Mouse (Mus musculus) lung, embryonic 14.5 days (tissue): ENCODE data around the gene Prpf8. TPM values are rescaled to one million over a fixed set of nuclear protein-coding genes. Genes with fewer than 3 reads are reported as not detected.
"Not testable (repeated sequence)": the region's sequence is repeated elsewhere in the genome, so short reads cannot be mapped to it uniquely, and the experiment has no call there.

Experiments used
- ATAC-seq: fragments of 200-750 bp; cut with Nextera tagmentation; 2 replicates; pipeline ENCODE4 v1.8.0; 2017; ENCODE audit warnings: mild to moderate bottlenecking, moderate TSS enrichment, moderate library complexity; ENCODE audit not compliant: insufficient read depth
- DNase-seq: peaks from one replicate; pipeline ENCODE4 v3.0.0-alpha.2; 2015
- H3K27ac ChIP-seq: fragments of 300-500 bp; sonication (generic); 2 replicates; pipeline ENCODE4 v1.5.1; 2014; ENCODE audit warnings: low read depth, mild to moderate bottlenecking, moderate library complexity
- H3K27me3 ChIP-seq: fragments of 300-500 bp; sonication (generic); 2 replicates; pipeline ENCODE4 v1.6.1; 2014; ENCODE audit warnings: low read length, control low read depth; ENCODE audit not compliant: insufficient read depth
- H3K36me3 ChIP-seq: fragments of 300-500 bp; sonication (generic); 2 replicates; pipeline ENCODE4 v1.6.1; 2014; ENCODE audit warnings: control low read depth; ENCODE audit not compliant: insufficient read depth
- H3K4me1 ChIP-seq: fragments of 300-500 bp; sonication (generic); 2 replicates; pipeline ENCODE4 v1.6.1; 2014; ENCODE audit warnings: antibody characterized with exemption, control low read depth; ENCODE audit not compliant: insufficient read depth
- H3K4me2 ChIP-seq: fragments of 300-500 bp; sonication (generic); 2 replicates; pipeline ENCODE4 v1.6.1; 2014; ENCODE audit warnings: mild to moderate bottlenecking
- H3K4me3 ChIP-seq: fragments of 300-500 bp; sonication (generic); 2 replicates; pipeline ENCODE4 v1.5.1; 2014; ENCODE audit warnings: low read depth, low read length
- H3K9ac ChIP-seq: fragments of 300-500 bp; sonication (generic); 2 replicates; pipeline ENCODE4 v1.6.1; 2014
- H3K9me3 ChIP-seq: fragments of 300-500 bp; sonication (generic); 2 replicates; pipeline ENCODE4 v1.6.1; 2016; ENCODE audit warnings: low read depth, low read length, control low read depth
- CTCF ChIP-seq: IDR thresholded peaks from 2 replicates; pipeline ENCODE4 v1.5.1; 2016; ENCODE audit warnings: antibody characterized with exemption, low read depth
- WGBS: fragments of 180-500 bp; shearing (Covaris S2); extraction: QIAGEN DNeasy Blood & Tissue Kit; methylation state at CpG from one replicate; pipeline ENCODE4 v1.1.7; 2014; 5-methylcytosine and 5-hydroxymethylcytosine counted together
- polyA plus RNA-seq: library from polyadenylated mRNA; unstranded; fragments of >200 nt; fragmentation: Nextera tagmentation; extraction: Ambion mirVana; gene quantifications from 2 replicates; pipeline ENCODE4 v1.2.1, GENCODE M21; 2014

Prpf8 gene
- polyA plus RNA-seq, 1 experiment from 2014 or later: 104 TPM

- ATAC-seq (peak; percentile 94), DNase-seq (peak; percentile 96)
- Histone ChIP-seq H3K4me1 (peaks cover 7% of the 10 kb centered on the region), H3K9ac (peak within 1 kb of the TSS; percentile 63), H3K36me3 (peaks cover 3% of the 10 kb centered on the region; the same call in 1 of the 2 replicates), H3K4me2 (peak within 1 kb of the TSS; percentile 100), H3K9me3 (no peaks in the 10 kb centered on the region), H3K27me3 (no peaks in the 10 kb centered on the region), H3K4me3 (peak within 1 kb of the TSS; percentile 62), H3K27ac (peak within 1 kb of the TSS; percentile 72; the same call in 1 of the 2 replicates)
- WGBS: 2% methylated on average over 56 of the region's 56 CpGs
- TF ChIP-seq CTCF: peak; percentile 64
Measured at GRCm38 (mm10) chr11:75453991-75454930, 32.4 kb upstream of the Prpf8 start, which contains the start of gene Wdr81. Gene Wdr81, minus strand, starts transcription at chr11:75454717.

GRCm38 (mm10) chr11:75455041-75455736 lies 31.4 kb upstream of the Prpf8 start:
- H3K27me3 ChIP-seq: no peaks in the 10 kb centered on the region
- no peaks in the 10 kb centered on the region for H3K36me3 ChIP-seq
- DNase-seq (no peak), ATAC-seq (no peak; the same call in 1 of the 2 replicates)
- H3K4me2 ChIP-seq: peak overlapping the region; percentile 100
- peak overlapping the region; percentile 62 for H3K4me3 ChIP-seq
- H3K4me1 ChIP-seq: peaks cover 17% of the 10 kb centered on the region
- WGBS: 69% methylated on average over 10 of the region's 10 CpGs
- TF ChIP-seq CTCF: no peak
- peak overlapping the region; percentile 63 for H3K9ac ChIP-seq
- H3K9me3 ChIP-seq: no peaks in the 10 kb centered on the region
- H3K27ac ChIP-seq: peak overlapping the region; percentile 72; the same call in 1 of the 2 replicates

- H3K27me3 ChIP-seq, DNase-seq, H3K36me3 ChIP-seq, H3K4me3 ChIP-seq, ATAC-seq, H3K4me2 ChIP-seq, H3K9me3 ChIP-seq, H3K9ac ChIP-seq, H3K27ac ChIP-seq: not testable (repeated sequence)
- 93% methylated on average over 2 of the region's 2 CpGs for WGBS
- peaks cover 18% of the 10 kb centered on the region for H3K4me1 ChIP-seq
Measured at GRCm38 (mm10) chr11:75455971-75456370, 30.6 kb upstream of the Prpf8 start.

GRCm38 (mm10) chr11:75456440-75456871 lies 30.2 kb upstream of the Prpf8 start:
- 84% methylated on average over 7 of the region's 7 CpGs for WGBS
- H3K4me1 ChIP-seq: peaks cover 18% of the 10 kb centered on the region
- ATAC-seq: no peak
- no peak overlapping the region for H3K4me2 ChIP-seq
- H3K4me3 ChIP-seq: no peak overlapping the region
- no peak for DNase-seq
- no peaks in the 10 kb centered on the region for H3K36me3 ChIP-seq
- no peak for TF ChIP-seq CTCF
- H3K9me3 ChIP-seq: no peaks in the 10 kb centered on the region
- H3K27me3 ChIP-seq: no peaks in the 10 kb centered on the region
- no peak overlapping the region for H3K9ac ChIP-seq
- no peak overlapping the region for H3K27ac ChIP-seq

- Histone ChIP-seq H3K36me3 (no peaks in the 10 kb centered on the region), H3K27me3 (no peaks in the 10 kb centered on the region), H3K9ac (no peak overlapping the region), H3K4me2 (no peak overlapping the region), H3K9me3 (no peaks in the 10 kb centered on the region), H3K4me1 (peaks cover 23% of the 10 kb centered on the region), H3K27ac (no peak overlapping the region), H3K4me3 (no peak overlapping the region)
- peak; percentile 45 for DNase-seq
- ATAC-seq: no peak
- WGBS: 7% methylated on average over 3 of the region's 3 CpGs
- peak; percentile 76 for TF ChIP-seq CTCF
Measured at GRCm38 (mm10) chr11:75458169-75458568, 28.4 kb upstream of the Prpf8 start.

GRCm38 (mm10) chr11:75458628-75459041 lies 28.0 kb upstream of the Prpf8 start:
- Histone ChIP-seq H3K9ac (no peak overlapping the region), H3K9me3 (no peaks in the 10 kb centered on the region), H3K27ac (no peak overlapping the region), H3K4me3 (no peak overlapping the region), H3K4me1 (peaks cover 23% of the 10 kb centered on the region), H3K36me3 (no peaks in the 10 kb centered on the region), H3K4me2 (no peak overlapping the region), H3K27me3 (no peaks in the 10 kb centered on the region)
- WGBS: 78% methylated on average over 8 of the region's 8 CpGs
- no peak for TF ChIP-seq CTCF
- ATAC-seq (no peak), DNase-seq (no peak)
